Mouse (Mus musculus): ENCODE measurements around the gene Olfr1028.

The Olfr1028 gene

DNA sequence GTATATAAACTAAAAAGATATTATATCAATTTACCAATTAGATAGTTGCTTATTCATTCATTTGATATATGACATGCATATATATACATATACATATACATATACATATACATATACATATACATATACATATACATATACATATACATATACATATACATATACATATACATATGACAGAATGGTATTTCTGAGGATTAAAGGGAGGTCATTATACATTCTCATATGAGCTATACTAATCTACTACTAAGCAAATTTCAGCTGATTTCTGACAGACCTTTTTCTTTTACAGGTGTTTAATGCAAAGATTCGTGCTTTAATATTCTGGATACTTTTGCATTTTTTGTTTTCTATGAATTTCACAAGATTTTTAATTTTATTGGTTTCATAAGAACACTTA lies at the start of gene Olfr1028:
Gene Olfr1028, plus strand, starts transcription at position 301 of the 400 bp plus-strand sequence.
- DNase-seq (ENCODE audit: low spot score), result no peak

DNA sequence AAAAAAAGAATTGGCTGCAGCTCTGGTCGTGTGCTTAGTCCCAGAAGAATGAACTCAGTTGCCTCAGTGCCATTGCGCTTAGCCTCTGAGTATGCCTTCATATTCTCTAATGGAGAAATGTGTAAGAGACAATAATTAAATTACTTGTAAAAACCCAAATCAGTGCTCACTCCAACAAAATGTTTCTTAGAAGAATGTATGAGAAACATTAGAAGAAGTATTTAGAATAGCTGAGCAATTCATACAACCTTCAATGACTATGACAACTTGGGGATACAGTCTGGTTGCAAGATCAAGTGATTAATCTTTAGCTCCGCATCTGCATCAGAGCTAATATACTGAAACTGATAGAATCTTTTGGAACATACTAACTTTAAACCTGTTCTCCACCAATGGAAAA lies 45.3 kb upstream of the Olfr1028 start, which contains the start of gene Olfr1024:
Gene Olfr1024, minus strand, starts transcription at position 101 of the 400 bp plus-strand sequence.
- no peak for DNase-seq (ENCODE audit: low spot score)

DNA sequence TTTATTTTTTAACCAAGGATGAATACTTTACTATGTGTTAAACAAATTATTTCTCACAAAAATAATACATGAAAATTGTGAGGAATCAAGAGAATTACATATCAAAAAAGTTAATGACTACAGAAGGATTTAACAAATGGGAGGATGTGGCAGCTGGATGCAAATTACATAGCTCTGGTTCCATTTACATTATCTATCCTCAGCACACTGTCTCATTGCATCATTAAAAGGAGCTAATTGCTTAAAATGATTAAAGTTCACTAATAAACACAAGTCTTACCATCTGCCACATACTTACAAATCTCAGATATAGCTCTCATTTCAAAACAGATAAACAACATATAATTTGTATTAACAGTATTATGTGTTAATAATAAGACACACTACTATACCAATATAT lies 37.0 kb upstream of the Olfr1028 start:
- no peak for DNase-seq (ENCODE audit: low spot score)

DNA sequence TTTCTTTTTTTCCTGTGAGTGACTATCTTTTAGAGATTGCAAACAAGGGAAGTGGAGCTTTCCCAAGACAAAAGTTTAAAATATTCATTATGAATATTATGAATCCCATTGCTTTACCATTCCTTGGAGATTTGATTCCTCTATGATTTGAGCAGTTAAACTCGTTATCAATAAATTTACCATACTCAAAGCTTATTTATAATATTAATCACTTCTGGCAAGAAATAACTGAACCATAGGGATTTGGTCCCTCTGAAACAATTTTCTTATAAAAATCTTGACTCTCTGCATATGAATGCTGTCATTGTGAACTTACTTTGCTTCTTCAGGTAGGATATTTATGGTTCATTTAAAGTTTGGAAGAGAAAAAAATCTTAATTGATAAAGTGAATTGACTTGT lies 35.3 kb upstream of the Olfr1028 start, which contains the start of gene Olfr1025-ps1:
Gene Olfr1025-ps1, plus strand, starts transcription at position 301 of the 400 bp plus-strand sequence.
- DNase-seq (ENCODE audit: low spot score), result no peak

DNA sequence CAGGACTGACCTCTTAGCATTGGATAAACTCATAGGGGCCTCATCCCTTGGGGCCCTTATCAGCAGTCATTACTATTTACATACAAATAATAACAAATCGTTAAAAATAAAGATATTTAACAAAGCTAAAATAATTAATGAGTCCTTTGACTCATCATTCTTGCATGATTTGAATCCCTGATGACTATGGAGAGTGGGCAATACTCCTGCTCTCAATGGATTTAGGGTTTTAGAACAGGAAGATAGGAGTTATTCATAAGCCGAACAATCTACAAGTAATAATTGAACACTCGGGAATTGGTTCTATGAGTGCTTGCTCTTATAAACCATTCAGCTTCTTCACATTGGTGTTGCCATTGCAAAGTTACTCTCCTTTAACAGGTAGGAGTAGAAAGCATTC lies 29.0 kb upstream of the Olfr1028 start, which contains the start of gene Olfr1026:
Gene Olfr1026, plus strand, starts transcription at position 301 of the 400 bp plus-strand sequence.
- DNase-seq (ENCODE audit: low spot score), result no peak

DNA sequence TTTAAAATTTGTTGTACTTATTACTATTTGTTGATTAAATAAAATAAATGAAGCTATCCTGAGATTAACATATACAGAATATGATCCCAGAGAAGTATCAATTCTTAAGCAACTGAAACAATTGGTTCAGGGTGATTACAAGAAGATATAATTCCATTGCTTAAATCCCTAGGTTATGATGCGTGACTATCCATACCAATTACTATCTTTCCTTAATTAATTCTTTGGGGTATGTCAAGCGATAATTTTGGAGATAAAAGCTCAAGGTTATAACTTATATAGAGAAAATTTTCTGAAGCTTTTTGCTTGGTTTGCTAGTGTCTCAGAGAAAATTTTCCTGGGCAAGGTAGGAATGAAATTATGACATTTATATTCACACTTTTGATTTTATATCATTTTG lies 23.4 kb downstream of the Olfr1028 start, which contains the start of gene Olfr1029:
Gene Olfr1029, plus strand, starts transcription at position 301 of the 400 bp plus-strand sequence.
- DNase-seq (ENCODE audit: low spot score), result no peak

DNA sequence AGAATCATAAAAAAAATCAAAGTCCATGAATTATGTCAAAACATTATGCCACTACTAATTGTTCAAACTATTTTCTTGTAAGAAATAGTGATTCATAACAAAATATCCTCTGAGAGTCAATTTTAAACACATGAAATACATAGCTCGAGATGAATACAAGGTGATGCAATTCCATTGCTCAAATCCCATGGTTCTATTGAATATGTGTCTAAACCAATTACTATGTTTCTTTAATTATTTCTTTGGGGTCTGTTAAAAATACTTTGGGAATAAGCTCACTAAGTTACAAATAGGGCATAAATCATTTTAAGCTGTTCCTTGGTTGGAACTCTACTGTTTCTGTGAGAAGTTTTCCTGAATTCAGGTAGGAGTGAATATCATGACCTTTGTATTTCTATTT lies 28.7 kb downstream of the Olfr1028 start, which contains the start of gene Olfr1030:
Gene Olfr1030, plus strand, starts transcription at position 301 of the 400 bp plus-strand sequence.
- DNase-seq (ENCODE audit: low spot score), result no peak

DNA sequence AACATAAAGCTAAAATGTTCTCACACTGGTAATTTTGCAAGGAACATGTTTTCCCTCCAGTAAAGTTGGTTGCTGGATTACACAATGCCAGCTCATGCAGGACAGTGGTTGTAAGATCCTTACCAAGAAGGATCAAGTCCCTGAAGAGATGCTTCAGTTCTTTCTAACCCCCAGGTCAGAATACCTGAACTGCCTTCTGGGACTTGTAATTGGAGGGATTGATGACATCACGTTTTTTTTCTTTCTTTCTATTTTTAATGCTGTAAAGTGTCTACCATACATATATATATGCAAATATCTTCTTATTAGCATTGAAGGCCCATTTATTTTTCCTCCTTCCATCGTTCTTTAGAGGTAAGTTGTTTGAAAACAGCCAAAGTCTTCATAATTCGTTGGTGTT lies 39.8 kb downstream of the Olfr1028 start, which contains the start of gene Olfr1031:
Gene Olfr1031, plus strand, starts transcription at position 301 of the 400 bp plus-strand sequence.
- no peak for DNase-seq (ENCODE audit: low spot score)

All from urinary bladder, postnatal 25 days (tissue).